Mouse (Mus musculus) embryonic facial prominence, embryonic 12.5 days (tissue): ENCODE measurements at regions not wholly inside any gene's neighbourhood (a gene's known extent, or its start where the extent isn't known, plus 50 kb on each side); places are given as distances from the start of the nearest gene placed in this dataset.

Source experiments
- ATAC-seq: fragments of 200-750 bp; cut with Nextera tagmentation; 2 replicates; pipeline ENCODE4 v1.8.0; 2017; ENCODE audit not compliant: insufficient number of reproducible peaks, insufficient read depth, low FRiP score, low TSS enrichment
- H3K27ac ChIP-seq: fragments of 300-500 bp; sonication (generic); 2 replicates; pipeline ENCODE4 v1.5.1; 2016; ENCODE audit warnings: mild to moderate bottlenecking
- H3K27me3 ChIP-seq: fragments of 300-500 bp; sonication (generic); 2 replicates; pipeline ENCODE4 v1.6.1; 2016; ENCODE audit warnings: mild to moderate bottlenecking, moderate library complexity
- H3K36me3 ChIP-seq: fragments of 300-500 bp; sonication (generic); 2 replicates; pipeline ENCODE4 v1.6.1; 2016; ENCODE audit warnings: mild to moderate bottlenecking
- H3K4me1 ChIP-seq: fragments of 300-500 bp; sonication (generic); 2 replicates; pipeline ENCODE4 v1.6.1; 2016
- H3K4me2 ChIP-seq: fragments of 300-500 bp; sonication (generic); replicated peaks from 2 replicates; pipeline ENCODE4 v1.6.1; 2016; ENCODE audit warnings: mild to moderate bottlenecking, moderate library complexity
- H3K4me3 ChIP-seq: fragments of 300-500 bp; sonication (generic); 2 replicates; pipeline ENCODE4 v1.5.1; 2016; ENCODE audit warnings: mild to moderate bottlenecking
- H3K9ac ChIP-seq: fragments of 300-500 bp; sonication (generic); 2 replicates; pipeline ENCODE4 v1.6.1; 2016; ENCODE audit warnings: mild to moderate bottlenecking, moderate library complexity
- H3K9me3 ChIP-seq: fragments of 300-500 bp; sonication (generic); 2 replicates; pipeline ENCODE4 v1.6.1; 2016; ENCODE audit warnings: mild to moderate bottlenecking, moderate library complexity
- WGBS: fragments of 180-500 bp; shearing (Covaris S2); methylation state at CpG from one replicate; pipeline ENCODE4 v1.1.7; 2016; 5-methylcytosine and 5-hydroxymethylcytosine counted together

- no peak overlapping the region for H3K4me3 ChIP-seq
- no peaks in the 10 kb centered on the region for H3K27me3 ChIP-seq
- H3K27ac ChIP-seq = no peak overlapping the region
- ATAC-seq = no peak
- 70% methylated on average over 4 of the region's 4 CpGs for WGBS
- H3K4me1 ChIP-seq = no peaks in the 10 kb centered on the region
- H3K4me2 ChIP-seq = no peak overlapping the region
- no peak overlapping the region for H3K9ac ChIP-seq
- H3K36me3 ChIP-seq = no peaks in the 10 kb centered on the region
- no peaks in the 10 kb centered on the region for H3K9me3 ChIP-seq
Observed at GRCm38 (mm10) chr4:83915871-83916270, 390.5 kb downstream of the Ccdc171 start.

GRCm38 (mm10) chr4:83917009-83917408 is 391.7 kb downstream of the Ccdc171 start:
- Histone ChIP-seq H3K4me2 (no peak overlapping the region), H3K4me3 (no peak overlapping the region), H3K9me3 (no peaks in the 10 kb centered on the region), H3K9ac (no peak overlapping the region), H3K4me1 (no peaks in the 10 kb centered on the region), H3K27ac (no peak overlapping the region), H3K27me3 (no peaks in the 10 kb centered on the region), H3K36me3 (no peaks in the 10 kb centered on the region)
- WGBS = 87% methylated on average over 4 of the region's 4 CpGs
- no peak for ATAC-seq

- no peak overlapping the region for H3K27ac ChIP-seq
- ATAC-seq = no peak
- no peaks in the 10 kb centered on the region for H3K4me1 ChIP-seq
Observed at GRCm38 (mm10) chr4:83918093-83918492, 392.7 kb downstream of the Ccdc171 start.

GRCm38 (mm10) chr4:83919041-83919440 is 393.7 kb downstream of the Ccdc171 start:
- Histone ChIP-seq H3K9ac (no peak overlapping the region), H3K4me1 (no peaks in the 10 kb centered on the region), H3K4me2 (no peak overlapping the region), H3K27ac (no peak overlapping the region), H3K4me3 (no peak overlapping the region), H3K9me3 (no peaks in the 10 kb centered on the region), H3K27me3 (no peaks in the 10 kb centered on the region), H3K36me3 (no peaks in the 10 kb centered on the region)
- ATAC-seq = no peak
- 72% methylated on average over 1 of the region's 1 CpGs for WGBS

More at GRCm38 (mm10) chr4:83918093-83918492, 392.7 kb downstream of the Ccdc171 start:
- Histone ChIP-seq H3K4me2 (no peak overlapping the region), H3K27me3 (no peaks in the 10 kb centered on the region), H3K9me3 (no peaks in the 10 kb centered on the region), H3K4me3 (no peak overlapping the region), H3K36me3 (no peaks in the 10 kb centered on the region), H3K9ac (no peak overlapping the region)
- 75% methylated on average over 3 of the region's 3 CpGs for WGBS

DNA sequence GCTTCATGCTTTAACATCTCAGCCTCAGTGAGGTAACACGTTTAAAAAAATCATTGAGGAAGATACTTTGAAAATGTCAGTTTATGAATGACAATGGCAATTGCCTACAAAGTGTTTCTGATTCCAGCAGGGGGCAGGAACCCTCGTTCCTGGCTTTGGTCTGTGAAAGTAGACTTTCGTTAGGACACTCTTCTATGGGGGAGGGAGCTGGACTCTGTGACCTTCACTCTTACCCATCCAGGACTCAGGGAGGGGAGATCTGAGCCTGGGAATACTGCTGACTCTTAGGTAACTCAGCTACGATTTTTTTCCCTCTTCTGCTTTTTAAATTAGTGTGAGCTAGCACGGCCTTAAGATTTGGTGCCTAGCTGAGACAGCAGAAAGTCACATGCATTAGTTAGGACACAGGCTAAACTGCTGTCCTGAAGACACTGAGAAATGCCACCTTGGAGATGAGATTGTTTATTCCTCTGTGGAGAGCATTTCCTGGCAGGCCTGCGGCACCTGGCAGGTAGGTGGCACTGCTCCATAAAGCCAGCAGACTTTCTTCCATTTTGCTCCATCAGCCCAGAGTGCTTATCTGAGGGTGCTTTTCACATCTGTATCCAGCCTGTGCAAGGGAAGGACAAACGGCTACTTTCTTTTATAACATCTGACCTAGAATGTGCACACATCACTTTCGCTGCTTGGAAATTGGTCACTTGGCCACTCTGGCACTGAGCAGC is 399.9 kb downstream of the Ccdc171 start:
- Histone ChIP-seq H3K27me3 (no peaks in the 10 kb centered on the region), H3K9me3 (no peaks in the 10 kb centered on the region), H3K4me1 (no peaks in the 10 kb centered on the region), H3K4me2 (no peak overlapping the region), H3K9ac (no peak overlapping the region), H3K27ac (no peak overlapping the region), H3K36me3 (no peaks in the 10 kb centered on the region), H3K4me3 (no peak overlapping the region)
- 61% methylated on average over 8 of the region's 8 CpGs for WGBS
- ATAC-seq = peak; percentile 35; the same call in 1 of the 2 replicates

DNA sequence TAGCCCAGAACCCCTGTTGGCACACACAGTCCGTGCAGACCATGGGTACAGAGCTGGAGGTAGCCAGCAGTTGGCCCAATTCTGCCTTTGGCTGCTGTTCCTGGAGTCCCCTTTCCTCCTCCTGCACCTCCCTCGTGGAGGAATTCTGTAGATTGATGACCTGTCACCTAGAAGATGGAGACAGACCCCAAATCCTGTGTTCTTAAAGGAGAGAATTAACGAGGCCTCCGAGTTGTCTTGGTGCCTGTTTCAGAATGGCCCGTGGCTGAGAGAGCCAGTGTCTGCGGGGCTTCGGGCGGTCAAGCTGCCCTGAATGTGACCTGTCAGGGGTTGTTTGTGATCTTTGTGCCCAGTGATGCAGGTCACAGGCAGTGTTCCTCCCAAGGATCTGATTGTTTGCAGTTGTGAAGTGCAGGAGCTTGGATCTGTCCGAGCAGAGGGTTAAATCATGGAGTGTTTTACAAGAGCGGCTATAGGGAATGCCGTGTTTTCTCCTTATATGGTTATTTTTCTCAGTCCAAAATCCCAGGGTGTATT is 400.9 kb downstream of the Ccdc171 start:
- H3K4me3 ChIP-seq = no peak overlapping the region
- no peak for ATAC-seq
- no peak overlapping the region for H3K9ac ChIP-seq
- no peaks in the 10 kb centered on the region for H3K9me3 ChIP-seq
- H3K27me3 ChIP-seq = no peaks in the 10 kb centered on the region
- WGBS = 30% methylated on average over 11 of the region's 11 CpGs
- no peak overlapping the region for H3K27ac ChIP-seq
- H3K4me2 ChIP-seq = no peak overlapping the region
- no peaks in the 10 kb centered on the region for H3K36me3 ChIP-seq
- 0 out of 2 replicates have a peak, but pooled peaks cover under 1% of the 10 kb centered on the region for H3K4me1 ChIP-seq

GRCm38 (mm10) chr4:83931897-83932654 is 406.7 kb downstream of the Ccdc171 start:
- Histone ChIP-seq H3K27ac (peak overlapping the region; percentile 67; the same call in 1 of the 2 replicates), H3K9me3 (no peaks in the 10 kb centered on the region), H3K36me3 (no peaks in the 10 kb centered on the region), H3K9ac (no peak overlapping the region), H3K4me2 (no peak overlapping the region), H3K4me1 (peaks cover 13% of the 10 kb centered on the region), H3K27me3 (no peaks in the 10 kb centered on the region), H3K4me3 (no peak overlapping the region)
- no peak for ATAC-seq
- 37% methylated on average over 8 of the region's 8 CpGs for WGBS

DNA sequence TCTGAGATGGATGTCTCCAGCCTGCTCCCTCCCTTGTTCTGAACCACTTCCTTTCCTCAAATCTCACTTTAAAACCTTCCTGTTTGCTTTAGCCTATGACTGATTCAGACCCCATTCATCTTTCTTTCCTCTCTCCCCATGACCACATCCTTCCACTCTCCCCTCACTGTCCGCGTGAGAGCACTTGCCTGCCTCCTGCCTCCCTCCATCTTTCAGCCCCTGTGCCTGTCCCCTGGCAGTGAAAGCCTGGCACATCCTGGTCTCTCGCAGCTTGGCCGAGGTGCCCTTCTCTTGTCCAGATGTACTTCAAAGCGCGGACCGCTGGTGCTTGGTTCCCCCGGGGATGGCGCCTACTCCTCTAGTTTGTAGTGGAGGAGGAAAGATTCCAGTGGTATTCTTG is 416.3 kb downstream of the Ccdc171 start:
- Histone ChIP-seq H3K4me3 (no peak overlapping the region), H3K27me3 (no peaks in the 10 kb centered on the region), H3K4me1 (peaks cover 14% of the 10 kb centered on the region; the same call in 1 of the 2 replicates), H3K36me3 (no peaks in the 10 kb centered on the region), H3K9me3 (no peaks in the 10 kb centered on the region), H3K4me2 (no peak overlapping the region), H3K9ac (no peak overlapping the region), H3K27ac (no peak overlapping the region)
- ATAC-seq = no peak
- 79% methylated on average over 9 of the region's 9 CpGs for WGBS

DNA sequence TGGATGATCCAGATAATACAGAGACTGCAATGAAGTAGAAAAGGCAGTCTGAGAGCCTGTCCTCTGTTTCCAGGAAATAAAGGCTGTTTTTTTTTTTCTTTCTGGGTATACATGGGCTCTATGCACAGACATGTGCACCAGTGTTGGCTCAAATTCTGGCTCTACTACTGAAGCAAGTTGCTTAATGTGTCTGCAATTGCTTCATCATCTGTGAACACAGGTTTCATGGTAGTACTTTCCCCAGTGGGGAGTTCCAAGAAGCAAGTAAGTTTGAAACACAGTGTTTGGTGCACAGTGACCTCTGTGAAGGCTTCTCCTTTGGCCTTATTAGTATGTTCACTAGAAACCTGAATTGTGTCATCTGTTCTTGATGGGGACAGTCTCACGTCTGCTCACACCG is 424.3 kb downstream of the Ccdc171 start:
- Histone ChIP-seq H3K4me2 (no peak overlapping the region), H3K4me3 (no peak overlapping the region), H3K9me3 (no peaks in the 10 kb centered on the region), H3K4me1 (no peaks in the 10 kb centered on the region), H3K27me3 (no peaks in the 10 kb centered on the region), H3K36me3 (no peaks in the 10 kb centered on the region), H3K27ac (no peak overlapping the region), H3K9ac (no peak overlapping the region)
- ATAC-seq = no peak
- WGBS = 86% methylated on average over 2 of the region's 2 CpGs

- WGBS = 86% methylated on average over 10 of the region's 10 CpGs
- no peak overlapping the region for H3K4me2 ChIP-seq
- H3K9ac ChIP-seq = no peak overlapping the region
- H3K36me3 ChIP-seq = no peaks in the 10 kb centered on the region
- no peak overlapping the region for H3K27ac ChIP-seq
- no peak overlapping the region for H3K4me3 ChIP-seq
- no peak for ATAC-seq
- no peaks in the 10 kb centered on the region for H3K9me3 ChIP-seq
- H3K27me3 ChIP-seq = no peaks in the 10 kb centered on the region
- no peaks in the 10 kb centered on the region for H3K4me1 ChIP-seq
Observed at GRCm38 (mm10) chr4:83950809-83951409, 425.6 kb downstream of the Ccdc171 start.

- Histone ChIP-seq H3K9me3 (peaks cover 8% of the 10 kb centered on the region; the same call in 1 of the 2 replicates), H3K4me3 (no peak overlapping the region), H3K9ac (no peak overlapping the region), H3K27me3 (no peaks in the 10 kb centered on the region), H3K4me1 (peaks cover 11% of the 10 kb centered on the region; the same call in 1 of the 2 replicates), H3K27ac (peak overlapping the region; percentile 19; the same call in 1 of the 2 replicates), H3K36me3 (no peaks in the 10 kb centered on the region), H3K4me2 (no peak overlapping the region)
- WGBS = 87% methylated on average over 12 of the region's 12 CpGs
- ATAC-seq = 0 out of 2 replicates have a peak, but pooled peaks have one; percentile 52
Observed at GRCm38 (mm10) chr4:83956252-83956904, 431.0 kb downstream of the Ccdc171 start.
